Mouse (Mus musculus) layer of hippocampus, postnatal 10 days (tissue): ENCODE results near the gene Slc22a6. TPM values are rescaled to one million over a fixed set of nuclear protein-coding genes. Genes with fewer than 3 reads are reported as not detected.

Source experiments
- total RNA-seq, 2 experiments: library from RNA; stranded (reverse); gene quantifications; 2 replicates each; pipeline ENCODE4 v1.2.3; 2021

The Slc22a6 gene
- total RNA-seq, 2 experiments from 2014 or later: 3.6 to 4.4 TPM

Other genes with a start within 250 kb of the Slc22a6 start
- not detected for gene Slc22a30, start 212.9 kb upstream of the Slc22a6 start, total RNA-seq
- 10 to 100 TPM; 20.6 to 21.5 TPM for gene Slc22a8, start 26.8 kb upstream of the Slc22a6 start, total RNA-seq
- 100 to 1,000 TPM; 117 to 125 TPM for gene Chrm1, start 45.8 kb downstream of the Slc22a6 start, total RNA-seq
- gene Slc3a2, start 105.3 kb downstream of the Slc22a6 start, total RNA-seq: 100 to 1,000 TPM; 198 to 212 TPM
- gene Wdr74, start 117.8 kb downstream of the Slc22a6 start, total RNA-seq: 10 to 100 TPM; 52.6 to 53.3 TPM
- 1 to 10 TPM; 1.4 to 1.8 TPM for gene 1700092M07Rik, start 122.7 kb downstream of the Slc22a6 start, total RNA-seq
- 10 to 100 TPM; 61.9 to 64.8 TPM for gene Stx5a, start 123.4 kb downstream of the Slc22a6 start, total RNA-seq
- 10 to 100 TPM; 72.7 to 79.7 TPM for gene Nxf1, start 139.0 kb downstream of the Slc22a6 start, total RNA-seq
- gene Tmem223, start 153.0 kb downstream of the Slc22a6 start, total RNA-seq: 100 to 1,000 TPM in 1 of 2 experiments, 10 to 100 TPM in 1; 99.9 to 120 TPM
- 1 to 10 TPM; 7.0 to 9.3 TPM for gene Tmem179b, start 156.4 kb downstream of the Slc22a6 start, total RNA-seq
- 10 to 100 TPM; 18.2 to 19.0 TPM for gene Taf6l, start 168.4 kb downstream of the Slc22a6 start, total RNA-seq
- 100 to 1,000 TPM; 107 to 109 TPM for gene Polr2g, start 180.5 kb downstream of the Slc22a6 start, total RNA-seq
- gene Zbtb3, start 184.5 kb downstream of the Slc22a6 start, total RNA-seq: 1 to 10 TPM; 4.2 to 5.2 TPM
- 10 to 100 TPM; 27.8 to 34.5 TPM for gene Ttc9c, start 201.3 kb downstream of the Slc22a6 start, total RNA-seq
- gene Hnrnpul2, start 202.0 kb downstream of the Slc22a6 start, total RNA-seq: 100 to 1,000 TPM; 112 to 115 TPM
- gene AC129217.1, start 211.7 kb downstream of the Slc22a6 start, total RNA-seq: 10 to 100 TPM in 1 of 2 experiments, not detected in 1; 15.9 TPM
- gene Bscl2, start 219.4 kb downstream of the Slc22a6 start, total RNA-seq: 100 to 1,000 TPM; 105 to 115 TPM
- gene Gng3, start 221.2 kb downstream of the Slc22a6 start, total RNA-seq: 100 to 1,000 TPM; 291 to 295 TPM
- gene Lrrn4cl, start 232.7 kb downstream of the Slc22a6 start, total RNA-seq: under 1 TPM; 0.66 to 0.78 TPM